Mouse (Mus musculus) A20 (cell line): Measurements from ENCODE around the gene Fcnb.

Source experiments
- DNase-seq: peaks from one replicate; pipeline ENCODE4 v3.0.0-alpha.2; 2011; ENCODE audit warnings: low read depth, low spot score

The Fcnb gene

GRCm38 (mm10) chr2:28086112-28086511 is 1.4 kb upstream of the Fcnb start:
- no peak for DNase-seq

DNA sequence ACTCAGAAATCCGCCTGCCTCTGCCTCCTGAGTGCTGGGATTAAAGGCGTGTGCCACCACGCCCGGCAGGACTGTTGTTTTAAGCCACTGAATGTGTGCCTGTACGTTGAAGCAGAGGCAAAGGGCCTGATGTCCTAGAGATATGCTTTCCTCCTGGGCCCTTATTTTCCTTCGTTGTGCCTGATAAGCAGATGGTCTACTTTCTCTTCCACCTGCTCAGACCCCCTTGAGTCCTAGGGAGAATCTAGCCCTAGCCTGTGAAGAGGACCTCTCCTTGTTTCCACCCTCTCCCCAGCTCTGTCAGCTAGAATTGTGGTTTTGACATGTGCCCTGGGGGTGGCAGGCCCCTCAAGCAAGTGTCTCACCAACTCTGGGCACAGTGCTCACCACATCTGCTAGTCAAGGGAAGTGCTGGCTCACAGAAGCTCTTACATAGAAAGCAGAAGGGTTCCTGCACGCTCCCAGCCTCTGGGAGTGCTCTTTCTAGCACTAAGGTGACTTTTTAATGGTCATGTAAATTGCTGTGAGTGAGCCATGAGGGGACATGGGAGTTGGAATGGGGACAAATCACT is 9.0 kb downstream of the Fcnb start:
- no peak for DNase-seq

DNA sequence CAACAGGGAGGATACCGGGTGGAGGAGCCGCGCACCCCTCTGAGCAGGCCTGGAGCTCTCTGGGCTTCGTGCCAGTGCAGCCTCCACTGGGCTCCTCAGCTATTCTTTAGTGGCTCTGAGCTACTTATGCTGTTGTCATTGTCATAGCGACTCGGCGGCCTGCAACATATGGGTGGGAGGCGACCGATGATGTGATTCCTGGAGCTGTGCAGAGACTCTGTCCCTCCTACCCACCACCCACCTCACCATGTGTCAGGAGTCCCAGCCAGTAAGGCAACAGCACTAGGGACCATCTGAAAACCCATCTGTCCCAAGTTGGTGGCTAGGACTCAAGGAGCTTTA is 16.2 kb downstream of the Fcnb start:
- no peak for DNase-seq

DNA sequence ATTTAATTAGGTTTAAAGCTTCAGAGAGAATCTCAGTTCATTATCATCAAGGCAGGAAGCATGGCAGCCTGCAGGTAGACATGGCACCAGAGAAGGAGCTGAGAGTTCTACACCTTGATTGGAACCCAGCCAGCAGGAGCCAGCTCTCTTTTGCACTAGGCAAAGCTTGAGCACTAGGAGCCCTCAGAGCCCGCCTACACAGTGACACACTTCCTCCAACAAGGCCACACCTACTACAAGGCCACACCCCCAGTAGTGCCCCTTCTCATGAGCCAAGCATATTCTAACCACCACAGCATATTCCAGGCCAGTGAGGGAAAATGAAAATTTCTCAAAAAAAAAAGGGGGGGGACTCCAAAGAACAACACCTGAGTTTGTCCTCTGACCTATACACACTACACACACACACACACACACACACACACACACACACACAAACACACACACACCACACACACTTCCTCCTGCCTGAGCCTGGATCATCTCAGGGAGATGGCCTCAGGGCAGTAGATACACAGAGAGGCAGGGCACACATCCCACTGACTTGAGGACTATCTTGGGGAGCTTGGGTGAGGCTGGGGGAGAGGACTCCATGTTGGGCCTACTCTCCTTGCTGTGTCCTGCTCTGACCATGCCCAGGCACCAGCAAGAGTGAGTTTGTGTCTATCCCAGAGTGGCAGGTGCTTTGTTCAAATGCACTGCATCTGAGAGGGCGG is 16.7 kb downstream of the Fcnb start:
- DNase-seq: no peak

- DNase-seq: no peak
Measured at GRCm38 (mm10) chr2:28067175-28067574, 17.5 kb downstream of the Fcnb start.

DNA sequence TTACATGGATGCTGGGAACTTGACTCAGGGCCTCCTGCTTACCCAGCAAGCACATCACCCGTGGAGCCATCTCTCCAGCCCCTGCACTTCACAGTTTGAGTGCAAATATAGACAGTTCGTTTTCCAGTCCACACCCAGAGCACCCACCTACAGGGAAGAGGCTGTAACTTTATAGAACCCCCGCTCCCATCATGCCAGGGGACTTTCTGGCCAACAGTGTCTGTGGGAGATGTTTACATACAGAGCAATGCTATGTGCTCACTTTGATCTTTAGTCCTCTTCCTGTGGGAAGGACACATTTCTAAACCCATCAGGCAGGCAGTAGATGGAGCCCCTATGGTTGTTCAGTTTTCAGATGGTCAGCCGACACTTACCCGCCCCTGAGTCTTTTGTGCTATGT is 18.0 kb downstream of the Fcnb start:
- no peak for DNase-seq

- DNase-seq: no peak
Measured at GRCm38 (mm10) chr2:28065081-28065651, 19.5 kb downstream of the Fcnb start.

DNA sequence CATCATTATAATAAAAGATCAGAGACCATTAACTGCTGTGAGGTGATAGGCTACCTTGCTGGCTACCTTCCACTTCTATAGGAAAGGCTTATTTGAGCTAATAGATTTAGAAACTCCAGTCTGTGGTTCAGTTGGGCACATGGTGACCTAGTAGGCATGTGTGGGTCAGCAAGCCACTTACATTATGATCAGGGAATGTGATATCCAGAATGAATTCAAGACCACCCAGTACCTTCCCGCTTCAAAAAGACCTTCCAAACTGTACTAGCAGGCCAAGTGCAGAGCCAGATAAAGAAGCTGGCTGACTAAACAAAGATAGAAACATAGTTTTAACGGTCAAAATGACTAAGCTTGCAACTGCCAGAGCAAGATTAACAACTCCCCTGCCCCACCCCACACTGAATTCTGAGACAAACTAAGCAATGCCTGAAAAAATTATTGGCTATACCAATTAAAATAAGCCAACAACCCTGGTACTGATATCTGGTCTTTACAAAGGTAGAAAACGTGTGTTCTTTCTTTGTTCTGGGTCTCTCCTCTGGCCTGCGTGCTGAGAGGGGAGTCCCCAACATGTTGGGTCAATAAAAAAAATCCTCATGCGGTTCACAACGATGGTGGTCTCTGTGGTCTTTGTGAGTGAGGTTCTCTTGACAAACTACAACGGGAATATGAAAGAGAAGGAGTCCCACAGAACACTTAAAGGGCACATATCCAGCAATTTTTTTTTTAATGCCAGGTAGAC is 20.2 kb downstream of the Fcnb start:
- DNase-seq: no peak

GRCm38 (mm10) chr2:28063711-28064338 is 20.9 kb downstream of the Fcnb start:
- no peak for DNase-seq

DNA sequence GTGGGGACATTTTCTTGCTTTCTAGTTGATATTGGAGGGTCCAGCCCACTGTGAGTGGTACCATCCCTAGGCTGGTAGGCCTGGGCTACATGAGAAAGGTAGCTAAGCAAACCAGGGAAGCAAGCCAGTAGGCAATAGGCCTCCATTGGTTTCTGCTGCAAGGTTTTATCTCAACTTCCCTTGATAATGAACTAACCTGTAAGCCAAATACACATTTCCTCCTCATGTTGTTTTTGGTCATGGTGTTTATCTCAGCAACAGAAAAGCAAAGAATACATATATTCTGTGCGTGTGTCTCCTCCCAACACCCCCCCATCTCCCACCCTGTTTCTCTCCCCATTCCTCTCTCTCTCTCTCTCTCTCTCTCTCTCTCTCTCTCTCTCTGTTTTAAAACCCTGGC is 24.8 kb downstream of the Fcnb start:
- DNase-seq: no peak

DNA sequence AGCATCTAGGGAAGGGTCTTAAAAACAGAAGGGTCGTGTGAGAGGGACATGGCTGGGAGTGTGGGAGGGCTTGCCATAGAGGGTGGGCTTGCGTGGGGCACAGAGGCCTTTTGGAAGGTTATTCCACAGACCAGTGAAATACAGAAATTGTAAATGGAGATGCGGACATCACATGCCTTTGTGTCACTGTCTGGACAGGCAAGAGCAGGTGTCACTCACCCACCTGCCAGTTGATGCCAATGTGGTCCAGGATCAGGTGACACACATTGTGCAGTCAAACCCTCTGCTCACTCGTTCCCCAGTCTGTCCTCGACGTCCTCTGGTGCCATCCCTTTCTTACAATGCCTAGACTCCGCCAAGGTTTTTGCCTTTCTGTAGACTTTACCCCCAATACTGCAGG is 37.6 kb downstream of the Fcnb start:
- no peak for DNase-seq

GRCm38 (mm10) chr2:28046311-28046710 is 38.4 kb downstream of the Fcnb start:
- DNase-seq: no peak

DNA sequence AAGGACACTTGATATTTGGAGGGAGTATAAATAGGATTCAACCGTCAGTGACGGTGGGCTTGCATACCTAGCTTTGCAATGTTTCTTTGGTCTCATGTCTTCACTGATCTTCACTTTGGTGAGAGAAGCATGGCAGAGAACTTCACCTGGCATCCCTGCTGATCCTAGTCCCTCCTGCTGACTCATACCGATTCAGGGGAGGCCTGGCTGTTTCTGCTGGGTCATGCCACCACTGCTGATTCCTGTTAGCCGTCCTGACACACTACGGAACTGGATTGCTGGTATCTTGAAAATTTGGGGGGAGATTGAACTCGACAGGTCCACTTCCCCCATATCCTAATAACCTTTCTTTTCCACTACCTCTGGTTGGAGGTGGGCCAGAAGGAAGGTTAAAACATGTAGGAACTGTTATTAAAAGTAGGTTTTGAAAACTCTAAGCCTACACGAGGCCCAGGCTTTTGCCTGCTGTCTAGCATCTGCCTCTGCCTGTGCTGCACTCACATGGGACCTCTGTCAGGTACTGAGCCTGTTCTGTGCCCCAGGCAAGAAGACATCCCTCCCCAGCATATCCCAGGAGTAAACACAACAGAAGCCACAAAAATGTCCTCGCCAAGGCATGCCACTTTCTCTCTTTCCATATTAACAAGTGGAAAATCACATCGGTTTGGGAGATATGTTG is 39.6 kb downstream of the Fcnb start:
- DNase-seq: no peak

- no peak for DNase-seq
Measured at GRCm38 (mm10) chr2:28040466-28040865, 44.2 kb downstream of the Fcnb start.

DNA sequence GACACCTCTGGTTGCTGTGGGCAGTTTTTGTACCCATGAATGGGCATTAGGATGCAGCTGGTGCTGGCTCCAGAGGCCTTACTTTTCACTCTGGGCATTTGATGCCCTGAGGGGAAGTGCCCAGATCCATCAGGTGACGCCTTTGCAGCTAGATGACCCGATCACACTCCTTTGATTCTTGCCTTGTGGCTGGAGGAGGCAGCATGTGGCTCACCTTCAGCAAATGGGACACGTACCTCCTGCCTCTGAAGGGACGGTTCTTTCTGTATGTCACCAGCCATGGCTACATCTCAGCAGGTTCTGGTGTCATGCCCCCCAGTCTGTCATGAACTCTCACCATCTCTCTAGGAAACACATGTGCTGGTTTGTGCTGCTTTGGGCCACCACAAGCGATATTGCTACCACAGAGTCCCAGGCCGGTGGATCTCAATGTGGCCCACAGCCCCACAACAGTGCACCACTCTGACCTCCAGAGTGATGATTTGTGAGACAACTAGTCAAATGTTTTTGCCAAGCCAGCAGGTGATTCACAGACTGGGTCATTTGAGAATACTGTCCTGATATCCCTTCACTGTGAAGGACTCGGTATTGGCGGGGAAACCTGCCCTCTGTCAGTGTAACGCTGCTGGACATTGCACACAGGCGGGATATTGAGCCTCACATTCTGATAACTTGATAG is 44.9 kb downstream of the Fcnb start:
- no peak for DNase-seq

DNA sequence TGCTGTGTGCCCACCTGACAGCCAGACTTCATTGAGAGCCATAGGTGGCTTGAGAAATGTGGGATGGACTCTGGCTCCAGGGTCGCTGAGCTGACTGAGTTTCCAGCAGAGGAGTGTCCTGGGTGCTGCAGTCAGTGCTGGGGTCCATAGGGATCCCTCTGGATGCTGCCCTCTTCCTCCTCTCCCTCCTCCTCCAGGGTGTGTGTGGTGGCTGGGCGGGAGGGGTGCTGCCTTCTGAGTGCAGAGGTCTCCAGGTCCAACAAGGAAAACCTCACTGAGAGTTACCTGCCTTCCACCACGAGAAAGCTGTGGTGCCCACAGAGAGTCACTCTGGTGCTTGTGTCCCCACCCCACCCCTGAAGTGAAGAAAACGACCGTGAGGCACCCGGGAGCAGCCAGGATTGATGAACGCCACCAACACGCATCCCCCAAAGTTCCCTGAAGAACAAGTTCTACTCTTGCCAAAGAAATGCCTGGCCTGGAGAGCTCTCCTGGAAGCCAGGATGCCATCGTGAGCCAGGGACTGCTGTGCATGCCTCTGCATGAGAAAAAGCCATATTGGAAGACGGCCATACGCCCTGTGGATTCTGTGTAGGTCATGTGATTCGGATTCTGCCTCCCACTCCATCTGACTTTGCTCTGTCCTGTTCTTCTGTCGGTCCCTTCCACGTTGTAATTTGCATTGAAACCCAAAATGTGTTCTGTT is 46.1 kb downstream of the Fcnb start:
- DNase-seq: no peak

DNA sequence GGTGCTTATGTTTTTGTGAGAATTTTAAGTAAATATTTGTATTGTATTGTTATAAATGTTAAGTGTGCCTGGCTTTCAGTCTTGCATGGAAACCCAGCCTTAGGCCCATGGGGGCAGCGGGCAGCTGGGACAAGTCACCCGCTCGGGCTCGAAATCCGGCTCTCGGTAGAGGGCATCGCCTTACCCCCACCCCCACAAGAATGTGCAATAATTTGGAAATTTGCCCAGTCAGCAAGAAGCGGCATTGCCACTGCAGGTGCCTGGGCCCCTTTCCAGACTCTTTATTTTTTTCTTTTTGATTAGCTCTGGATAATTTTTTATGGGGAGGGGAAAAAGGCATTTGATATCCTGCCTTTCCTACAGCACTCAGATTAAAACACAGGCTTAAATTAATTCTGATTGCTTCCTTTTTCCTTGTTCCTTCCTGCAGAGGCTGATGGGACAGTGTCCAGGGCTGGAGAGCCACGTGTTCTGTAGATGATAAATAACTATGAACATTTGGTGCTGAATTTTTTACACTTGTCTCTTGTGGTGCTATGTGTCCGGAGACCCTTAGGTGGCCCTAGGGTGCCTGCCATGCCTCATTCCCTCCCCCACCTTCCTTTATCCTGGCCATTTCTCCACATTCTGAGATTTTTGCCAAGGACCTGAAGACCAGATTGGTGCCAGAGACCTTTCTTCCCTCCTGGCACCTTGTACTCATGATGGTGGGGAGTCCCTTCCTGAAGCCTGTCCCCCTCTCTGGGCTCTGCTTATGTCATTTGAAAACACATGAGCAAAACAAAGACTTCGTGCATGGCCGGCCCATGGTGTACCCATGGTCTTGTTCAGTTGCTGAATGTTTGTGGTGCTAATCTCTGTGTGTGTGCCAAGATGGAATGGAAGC is 46.9 kb downstream of the Fcnb start:
- no peak for DNase-seq

DNA sequence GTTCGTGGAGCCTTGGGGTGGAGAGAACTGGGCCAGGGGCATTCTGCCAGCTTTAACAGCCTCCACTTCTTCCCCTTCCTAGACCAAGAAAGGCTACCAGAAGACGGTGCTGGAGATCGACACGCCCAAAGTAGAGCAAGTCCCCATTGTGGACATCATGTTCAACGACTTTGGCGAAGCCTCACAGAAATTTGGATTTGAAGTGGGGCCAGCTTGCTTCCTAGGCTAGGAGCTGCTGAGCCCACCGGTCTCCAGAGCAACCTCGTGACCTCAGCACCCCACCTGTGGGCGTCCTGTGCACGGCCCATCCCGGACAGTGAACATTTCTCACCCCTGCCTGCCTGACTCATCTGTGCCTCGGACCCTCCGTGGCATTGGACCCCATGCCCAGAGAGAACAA is 47.9 kb downstream of the Fcnb start:
- no peak for DNase-seq

DNA sequence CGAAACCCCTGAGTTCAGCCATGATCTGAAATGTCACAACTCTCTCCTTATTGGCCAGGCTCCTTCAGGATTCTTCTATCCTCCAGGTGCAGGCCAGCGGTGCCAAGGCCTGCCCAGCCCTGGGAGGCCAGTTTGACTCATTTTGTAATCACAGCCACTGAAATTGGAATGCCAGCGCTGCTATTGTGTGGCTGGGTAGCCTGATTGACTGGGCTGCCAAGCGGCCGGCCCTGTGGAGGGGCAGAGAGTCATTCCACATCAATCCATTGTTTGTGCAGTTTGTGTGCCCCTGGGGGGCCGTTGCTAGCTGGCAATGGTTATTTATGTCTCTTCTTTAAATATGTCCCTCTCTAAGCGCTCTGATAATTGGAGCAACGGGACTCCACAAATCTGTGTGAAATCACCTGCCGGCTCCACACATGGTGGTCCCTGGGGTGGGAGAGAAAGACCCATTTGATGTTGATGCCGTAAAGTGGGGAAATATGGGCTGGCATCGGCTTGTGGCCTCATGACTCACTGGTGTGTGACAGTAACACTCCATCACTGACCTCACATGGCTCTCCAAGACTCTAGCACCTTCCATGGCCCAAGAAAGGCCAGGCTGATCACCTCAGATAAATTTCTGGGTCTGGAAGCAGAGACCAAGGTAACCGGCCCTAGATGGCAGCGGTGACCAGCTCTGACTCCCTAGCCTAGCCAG is 50.5 kb downstream of the Fcnb start:
- DNase-seq: no peak
